Mouse (Mus musculus) ovary, postnatal 14 days (tissue): ENCODE results near the gene Ttc39b.
"Not testable (repeated sequence)": the region's sequence is repeated elsewhere in the genome, so short reads cannot be mapped to it uniquely, and the experiment has no call there.

Source experiments
- DNase-seq: peaks from one replicate; pipeline ENCODE4 v3.0.0; 2022; ENCODE audit warnings: low spot score

The Ttc39b gene

GRCm38 (mm10) chr4:83273616-83274050, 50.4 kb downstream of the Ttc39b start:
- no peak for DNase-seq

- no peak for DNase-seq
These were observed 51.0 kb downstream of the Ttc39b start for GRCm38 (mm10) chr4:83272917-83273615.

- no peak for DNase-seq
These were observed 53.6 kb downstream of the Ttc39b start for GRCm38 (mm10) chr4:83270481-83270880.

- DNase-seq: no peak
These were observed 54.4 kb downstream of the Ttc39b start for GRCm38 (mm10) chr4:83269614-83270013.

- no peak for DNase-seq
These were observed 57.9 kb downstream of the Ttc39b start for GRCm38 (mm10) chr4:83265926-83266692.

GRCm38 (mm10) chr4:83264832-83265231, 59.2 kb downstream of the Ttc39b start:
- DNase-seq: no peak

- peak; percentile 34 for DNase-seq
These were observed 62.1 kb downstream of the Ttc39b start for GRCm38 (mm10) chr4:83261998-83262397.

- no peak for DNase-seq
These were observed 64.4 kb downstream of the Ttc39b start for GRCm38 (mm10) chr4:83259690-83260089.

GRCm38 (mm10) chr4:83258273-83258672, 65.8 kb downstream of the Ttc39b start:
- DNase-seq: no peak

- no peak for DNase-seq
These were observed 66.5 kb downstream of the Ttc39b start for GRCm38 (mm10) chr4:83257279-83258260.

- DNase-seq: no peak
These were observed 67.3 kb downstream of the Ttc39b start for GRCm38 (mm10) chr4:83256779-83257178.

GRCm38 (mm10) chr4:83254941-83255340, 69.1 kb downstream of the Ttc39b start:
- DNase-seq: no peak

- no peak for DNase-seq
These were observed 70.4 kb downstream of the Ttc39b start for GRCm38 (mm10) chr4:83253679-83254078.

- DNase-seq: no peak
These were observed 80.3 kb downstream of the Ttc39b start for GRCm38 (mm10) chr4:83243706-83244105.

- DNase-seq: no peak
These were observed 82.4 kb downstream of the Ttc39b start for GRCm38 (mm10) chr4:83241630-83242029.

- no peak for DNase-seq
These were observed 86.4 kb downstream of the Ttc39b start for GRCm38 (mm10) chr4:83237656-83238055.

- DNase-seq: not testable (repeated sequence)
These were observed 88.8 kb downstream of the Ttc39b start for GRCm38 (mm10) chr4:83235304-83235703.

- no peak for DNase-seq
These were observed 89.3 kb downstream of the Ttc39b start for GRCm38 (mm10) chr4:83234739-83235138.

GRCm38 (mm10) chr4:83234132-83234531, 89.9 kb downstream of the Ttc39b start:
- DNase-seq: no peak

- DNase-seq: no peak
These were observed 90.6 kb downstream of the Ttc39b start for GRCm38 (mm10) chr4:83233181-83234123.

- DNase-seq: no peak
These were observed 91.7 kb downstream of the Ttc39b start for GRCm38 (mm10) chr4:83232315-83232880.
